ENCODE assay signal across 8 mouse cellular contexts in genomic region chr10:20149121-20149834, GRCm38 (mm10). TPM values are rescaled to one million over a fixed set of nuclear protein-coding genes. Genes with fewer than 3 reads are reported as not detected.
DNase-seq lines count a peak whose midpoint lies in the region; ATAC-seq and TF ChIP-seq lines count a peak whose summit lies in the region.

No protein-coding gene starts in this region.

- H3K4me1 ChIP-seq in bone marrow, adult 2 months (ENCODE audit: control insufficient read depth, insufficient read depth, low read length), result peaks cover 2% of the 10 kb centered on the region; the same call in 1 of the 2 replicates
- peaks cover 5% of the 10 kb centered on the region for H3K4me1 ChIP-seq in heart, embryonic 13.5 days
- no peaks in the 10 kb centered on the region for H3K4me1 ChIP-seq in kidney, embryonic 16.5 days (ENCODE audit: insufficient read depth, low read length)
- H3K4me1 ChIP-seq in liver, embryonic 12.5 days, result peaks cover 33% of the 10 kb centered on the region
- 0 out of 2 replicates have a peak, but pooled peaks cover 10% of the 10 kb centered on the region for H3K4me1 ChIP-seq in stomach, embryonic 16.5 days (ENCODE audit: control insufficient read depth, insufficient read depth, low read length)

- peaks cover 44% of the 10 kb centered on the region for H3K27me3 ChIP-seq in heart, embryonic 13.5 days (replicated peaks)
- peaks cover 19% of the 10 kb centered on the region for H3K27me3 ChIP-seq in kidney, embryonic 16.5 days (ENCODE audit: insufficient read depth, low read length)
- H3K27me3 ChIP-seq in liver, embryonic 12.5 days (replicated peaks), result peaks cover 42% of the 10 kb centered on the region
- peaks cover 14% of the 10 kb centered on the region for H3K27me3 ChIP-seq in stomach, embryonic 16.5 days (ENCODE audit: control insufficient read depth, insufficient read depth, low read length)

- ATAC-seq in erythroblast, adult 5-6 weeks (replicated peaks; ENCODE audit: low FRiP score, poor library complexity, severe bottlenecking), result peak; percentile 36
- ATAC-seq in heart, embryonic 13.5 days (ENCODE audit: extremely low read depth, insufficient number of reproducible peaks, low FRiP score, low TSS enrichment), result peak; percentile 57
- peak; percentile 86 for ATAC-seq in kidney, embryonic 16.5 days (ENCODE audit: low FRiP score, low TSS enrichment)
- peak; percentile 61 for ATAC-seq in liver, embryonic 12.5 days
- peak; percentile 74 for ATAC-seq in stomach, embryonic 16.5 days (ENCODE audit: insufficient read depth, low FRiP score)

- H3K9ac ChIP-seq in heart, embryonic 13.5 days, result peak overlapping the region; percentile 86
- peak overlapping the region; percentile 84 for H3K9ac ChIP-seq in kidney, embryonic 16.5 days (replicated peaks; ENCODE audit: low read length)
- H3K9ac ChIP-seq in liver, embryonic 12.5 days, result peak overlapping the region; percentile 78
- H3K9ac ChIP-seq in stomach, embryonic 16.5 days (ENCODE audit: low read length), result peak overlapping the region; percentile 92

- peak overlapping the region; percentile 56 for H3K4me3 ChIP-seq in bone marrow, adult 2 months (replicated peaks; ENCODE audit: control insufficient read depth, low read depth, low read length)
- peak overlapping the region; percentile 78 for H3K4me3 ChIP-seq in heart, embryonic 13.5 days
- peak overlapping the region; percentile 76 for H3K4me3 ChIP-seq in kidney, embryonic 16.5 days (ENCODE audit: low read length)
- peak overlapping the region; percentile 75 for H3K4me3 ChIP-seq in liver, embryonic 12.5 days
- H3K4me3 ChIP-seq in stomach, embryonic 16.5 days (replicated peaks; ENCODE audit: low read length), result peak overlapping the region; percentile 78

- no peak for TF ChIP-seq POLR2A in bone marrow, adult 2 months (IDR thresholded peaks at IDR 0.05; ENCODE audit: borderline replicate concordance, control insufficient read depth, low read depth, low read length)

- peak; percentile 38 for DNase-seq in CD4-positive helper T cell, adult 2 months (ENCODE audit: low read depth, low spot score)
- DNase-seq in natural killer cell, adult 2 months (ENCODE audit: low spot score in 2 of 2), result peak; percentile 17 to 26

- no peak overlapping the region; the same call in 1 of the 2 replicates for H3K27ac ChIP-seq in bone marrow, adult 2 months (ENCODE audit: control insufficient read depth, insufficient read depth, low read depth, low read length, poor library complexity)
- peak overlapping the region; percentile 37; the same call in 1 of the 2 replicates for H3K27ac ChIP-seq in heart, embryonic 13.5 days (replicated peaks)
- H3K27ac ChIP-seq in kidney, embryonic 16.5 days (ENCODE audit: low read length), result peak overlapping the region; percentile 75
- peak overlapping the region; percentile 20; the same call in 1 of the 2 replicates for H3K27ac ChIP-seq in liver, embryonic 12.5 days
- H3K27ac ChIP-seq in stomach, embryonic 16.5 days (ENCODE audit: low read length), result peak overlapping the region; percentile 37

- no peaks in the 10 kb centered on the region for H3K9me3 ChIP-seq in heart, embryonic 13.5 days
- H3K9me3 ChIP-seq in kidney, embryonic 16.5 days (ENCODE audit: low read length), result no peaks in the 10 kb centered on the region
- no peaks in the 10 kb centered on the region for H3K9me3 ChIP-seq in liver, embryonic 12.5 days (replicated peaks)
- no peaks in the 10 kb centered on the region for H3K9me3 ChIP-seq in stomach, embryonic 16.5 days (replicated peaks; ENCODE audit: control insufficient read depth, low read length)

- H3K4me2 ChIP-seq in heart, embryonic 13.5 days, result peak overlapping the region; percentile 94
- H3K4me2 ChIP-seq in kidney, embryonic 16.5 days (replicated peaks; ENCODE audit: low read depth, low read length), result peak overlapping the region; percentile 93
- peak overlapping the region; percentile 99 for H3K4me2 ChIP-seq in liver, embryonic 12.5 days
- peak overlapping the region; percentile 87 for H3K4me2 ChIP-seq in stomach, embryonic 16.5 days (ENCODE audit: low read depth, low read length)

- WGBS in bone marrow, adult 2 months, result under 1% methylated on average over 63 of the region's 74 CpGs
- WGBS in heart, embryonic 13.5 days, result 1% methylated on average over 55 of the region's 74 CpGs
- WGBS in kidney, embryonic 16.5 days, result under 1% methylated on average over 60 of the region's 74 CpGs
- under 1% methylated on average over 54 of the region's 74 CpGs for WGBS in liver, embryonic 12.5 days (ENCODE audit: insufficient replicate concordance)
- WGBS in stomach, embryonic 16.5 days, result under 1% methylated on average over 65 of the region's 74 CpGs

- no peaks in the 10 kb centered on the region for H3K36me3 ChIP-seq in heart, embryonic 13.5 days
- H3K36me3 ChIP-seq in kidney, embryonic 16.5 days (ENCODE audit: insufficient read depth, low read length), result no peaks in the 10 kb centered on the region
- no peaks in the 10 kb centered on the region for H3K36me3 ChIP-seq in liver, embryonic 12.5 days
- no peaks in the 10 kb centered on the region for H3K36me3 ChIP-seq in stomach, embryonic 16.5 days (ENCODE audit: control insufficient read depth, insufficient read depth, low read length)

- no peak for TF ChIP-seq CTCF in bone marrow, adult 2 months (IDR thresholded peaks at IDR 0.05; ENCODE audit: control insufficient read depth, insufficient read depth, low read length)

RNA-seq across cellular contexts. Expression of gene Map7, which starts 1.0 kb away (rescaled TPM):
- 17.3 and 18.4 TPM in 2 replicates for polyA plus RNA-seq in bone marrow, adult 2 months (2011; ENCODE audit: insufficient read depth, insufficient read length, low replicate concordance, missing spikeins)
- total RNA-seq in erythroblast, adult 5-6 weeks (2015; ENCODE audit: low replicate concordance), result 0.96 TPM in 1 of 2 replicates, not detected in the other
- 2.8 and 11.3 TPM in 2 replicates for total RNA-seq in erythroblast, adult 5-6 weeks (2017; ENCODE audit: low replicate concordance)
- 5.9 and 6.6 TPM in 2 replicates for polyA plus RNA-seq in heart, embryonic 13.5 days (2015; fragmentation: Nextera tagmentation; extraction: Ambion mirVana)
- polyA plus RNA-seq in kidney, embryonic 16.5 days (2015; fragmentation: Nextera tagmentation; extraction: Ambion mirVana), result 32.3 and 33.9 TPM in 2 replicates
- polyA plus RNA-seq in liver, embryonic 12.5 days (2016; fragmentation: Nextera tagmentation; extraction: Ambion mirVana), result 5.6 and 6.6 TPM in 2 replicates
- polyA plus RNA-seq in stomach, embryonic 16.5 days (2015; fragmentation: Nextera tagmentation; extraction: Ambion mirVana), result 19.4 and 20.2 TPM in 2 replicates

Comparison
In these comparisons a context has a peak if more than half of its experiments do, and no peak if none do; other contexts are left out.
1. ATAC-seq: peak in every context shown above with its lines; median percentile 86 in kidney, embryonic 16.5 days; 74 in stomach, embryonic 16.5 days; 61 in liver, embryonic 12.5 days; 57 in heart, embryonic 13.5 days; 36 in erythroblast, adult 5-6 weeks.